Mouse (Mus musculus): ENCODE measurements around the gene Khdc3.
"Not testable (repeated sequence)": the region's sequence is repeated elsewhere in the genome, so short reads cannot be mapped to it uniquely, and the experiment has no call there.

The Khdc3 gene

GRCm38 (mm10) chr9:73101536-73101935 lies at the start of gene Khdc3:
Gene Khdc3, plus strand, starts transcription at chr9:73101836.
- DNase-seq (ENCODE audit: low spot score in 2 of 2): no peak

GRCm38 (mm10) chr9:73055441-73055911 lies 46.2 kb upstream of the Khdc3 start:
- no peak for DNase-seq (ENCODE audit: low spot score in 2 of 2)

GRCm38 (mm10) chr9:73059224-73059623 lies 42.4 kb upstream of the Khdc3 start:
- DNase-seq (ENCODE audit: low spot score in 2 of 2): no peak

GRCm38 (mm10) chr9:73063621-73064290 lies 37.9 kb upstream of the Khdc3 start:
- no peak for DNase-seq (ENCODE audit: low spot score in 2 of 2)

GRCm38 (mm10) chr9:73067086-73067485 lies 34.5 kb upstream of the Khdc3 start:
- no peak for DNase-seq (ENCODE audit: low spot score in 2 of 2)

GRCm38 (mm10) chr9:73068230-73068679 lies 33.4 kb upstream of the Khdc3 start:
- no peak for DNase-seq (ENCODE audit: low spot score in 2 of 2)

- no peak for DNase-seq (ENCODE audit: low spot score in 2 of 2)
Observed at GRCm38 (mm10) chr9:73068688-73069087, 32.9 kb upstream of the Khdc3 start.

- DNase-seq (ENCODE audit: low spot score in 2 of 2): no peak
Observed at GRCm38 (mm10) chr9:73070971-73071659, 30.5 kb upstream of the Khdc3 start.

GRCm38 (mm10) chr9:73072426-73072825 lies 29.2 kb upstream of the Khdc3 start:
- no peak for DNase-seq (ENCODE audit: low spot score in 2 of 2)

- DNase-seq (ENCODE audit: low spot score in 2 of 2): no peak
Observed at GRCm38 (mm10) chr9:73073169-73073568, 28.5 kb upstream of the Khdc3 start.

GRCm38 (mm10) chr9:73079349-73079748 lies 22.3 kb upstream of the Khdc3 start:
- not testable (repeated sequence) for DNase-seq (ENCODE audit: low spot score in 2 of 2)

- DNase-seq (ENCODE audit: low spot score in 2 of 2): no peak
Observed at GRCm38 (mm10) chr9:73079801-73080325, 21.8 kb upstream of the Khdc3 start.

GRCm38 (mm10) chr9:73082291-73083000 lies 19.2 kb upstream of the Khdc3 start:
- no peak for DNase-seq (ENCODE audit: low spot score in 2 of 2)

GRCm38 (mm10) chr9:73083956-73084355 lies 17.7 kb upstream of the Khdc3 start:
- DNase-seq (ENCODE audit: low spot score in 2 of 2): no peak

- no peak for DNase-seq (ENCODE audit: low spot score in 2 of 2)
Observed at GRCm38 (mm10) chr9:73085845-73086244, 15.8 kb upstream of the Khdc3 start.

- no peak for DNase-seq (ENCODE audit: low spot score in 2 of 2)
Observed at GRCm38 (mm10) chr9:73087121-73087520, 14.5 kb upstream of the Khdc3 start.

GRCm38 (mm10) chr9:73087581-73087980 lies 14.1 kb upstream of the Khdc3 start:
- DNase-seq (ENCODE audit: low spot score in 2 of 2): no peak

GRCm38 (mm10) chr9:73089222-73089920 lies 12.3 kb upstream of the Khdc3 start:
- DNase-seq (ENCODE audit: low spot score in 2 of 2): peak; percentile 42 to 69

- DNase-seq (ENCODE audit: low spot score in 2 of 2): no peak
Observed at GRCm38 (mm10) chr9:73090121-73090520, 11.5 kb upstream of the Khdc3 start.

GRCm38 (mm10) chr9:73091747-73092146 lies 9.9 kb upstream of the Khdc3 start:
- DNase-seq (ENCODE audit: low spot score in 2 of 2): no peak

GRCm38 (mm10) chr9:73094580-73094979 lies 7.1 kb upstream of the Khdc3 start:
- DNase-seq (ENCODE audit: low spot score in 2 of 2): no peak

GRCm38 (mm10) chr9:73097898-73098297 lies 3.7 kb upstream of the Khdc3 start:
- no peak for DNase-seq (ENCODE audit: low spot score in 2 of 2)
